Mouse (Mus musculus) CH12.LX (cell line): ENCODE measurements at regions not wholly inside any gene's neighbourhood (a gene's known extent, or its start where the extent isn't known, plus 50 kb on each side); places are given as distances from the start of the nearest gene placed in this dataset.
"Not testable (repeated sequence)": the region's sequence is repeated elsewhere in the genome, so short reads cannot be mapped to it uniquely, and the experiment has no call there.

Source experiments
- CHD2 ChIP-seq: IDR thresholded peaks from 2 replicates; pipeline ENCODE4 v1.6.1; 2011; ENCODE audit warnings: low read length, improper control_type of control experiment
- CTCF ChIP-seq, 2 experiments: IDR thresholded peaks in 1 of 2; conservative IDR thresholded peaks in 1 of 2; 2 replicates each; pipeline ENCODE4 v1.5.1; 2011 to 2012; ENCODE audit warnings: low read depth in 2 of 2, low read length in 2 of 2, improper control_type of control experiment in 1 of 2, inconsistent platforms in 1 of 2, mild to moderate bottlenecking in 1 of 2, moderate library complexity in 1 of 2
- EP300 ChIP-seq: IDR thresholded peaks from 2 replicates; pipeline ENCODE4 v1.6.1; 2011; ENCODE audit warnings: low read length, improper control_type of control experiment
- ETS1 ChIP-seq: conservative IDR thresholded peaks from 2 replicates; pipeline ENCODE4 v1.6.1; 2012; ENCODE audit warnings: low read depth, mild to moderate bottlenecking, inconsistent platforms, low read length, improper control_type of control experiment, moderate library complexity
- KAT2A ChIP-seq: IDR thresholded peaks from 2 replicates; pipeline ENCODE4 v1.6.1; 2012; ENCODE audit warnings: low read length, improper control_type of control experiment, inconsistent platforms; ENCODE audit not compliant: insufficient replicate concordance
- MAZ ChIP-seq: IDR thresholded peaks from 2 replicates; pipeline ENCODE4 v1.6.1; 2012; ENCODE audit warnings: low read depth, mild to moderate bottlenecking, inconsistent platforms, low read length, improper control_type of control experiment, moderate library complexity
- MEF2A ChIP-seq: IDR thresholded peaks from 2 replicates; pipeline ENCODE4 v1.6.1; 2014; ENCODE audit warnings: low read depth, mild to moderate bottlenecking, inconsistent platforms, low read length, improper control_type of control experiment, borderline replicate concordance
- MXI1 ChIP-seq: IDR thresholded peaks from 2 replicates; pipeline ENCODE4 v1.6.1; 2011; ENCODE audit warnings: mild to moderate bottlenecking, low read depth, low read length, improper control_type of control experiment
- POLR2A ChIP-seq: IDR thresholded peaks from 2 replicates; pipeline ENCODE4 v1.6.1; 2011; ENCODE audit warnings: low read depth, mild to moderate bottlenecking, improper control_type of control experiment, low read length
- POLR2AphosphoS2 ChIP-seq: IDR thresholded peaks from 2 replicates; pipeline ENCODE4 v1.6.1; 2011; ENCODE audit warnings: low read depth, low read length, improper control_type of control experiment
- SIN3A ChIP-seq: IDR thresholded peaks from 2 replicates; pipeline ENCODE4 v1.6.1; 2012; ENCODE audit warnings: low read length, improper control_type of control experiment, inconsistent platforms
- TBP ChIP-seq: conservative IDR thresholded peaks from 2 replicates; pipeline ENCODE4 v1.6.1; 2011; ENCODE audit warnings: low read depth, low read length, improper control_type of control experiment
- ZNF384 ChIP-seq: IDR thresholded peaks from 2 replicates; pipeline ENCODE4 v1.6.1; 2012; ENCODE audit warnings: low read depth, low read length, improper control_type of control experiment, inconsistent platforms

- not testable (repeated sequence) for TF ChIP-seq MXI1; POLR2AphosphoS2; CTCF (conservative IDR thresholded peaks at IDR 0.05 in 1 of 2, IDR thresholded peaks at IDR 0.05 in 1 of 2; ENCODE audit: low read depth in 2 of 2, low read length in 2 of 2); EP300; CHD2; SIN3A; ETS1; ZNF384; MAZ; POLR2A; MEF2A; TBP; KAT2A
Observed at GRCm38 (mm10) chr2:53788599-53788998, 296.8 kb downstream of the Rprm start.
